Mouse (Mus musculus) heart, postnatal 0 days (tissue): ENCODE measurements at regions not wholly inside any gene's neighbourhood (a gene's known extent, or its start where the extent isn't known, plus 50 kb on each side); places are given as distances from the start of the nearest gene placed in this dataset.

Source experiments
- CTCF ChIP-seq: IDR thresholded peaks from 2 replicates; pipeline ENCODE4 v1.5.1; 2016; ENCODE audit warnings: antibody characterized with exemption, control low read depth, low read depth
- EP300 ChIP-seq: IDR thresholded peaks from 2 replicates; pipeline ENCODE4 v1.6.1; 2016; ENCODE audit warnings: antibody characterized with exemption, low read depth

- TF ChIP-seq CTCF (no peak), EP300 (no peak)
Observed at GRCm38 (mm10) chr5:33485765-33486164, 52.0 kb upstream of the Nkx1-1 start.
